8 mouse cellular contexts compared by ENCODE assay signal in the genomic region with DNA sequence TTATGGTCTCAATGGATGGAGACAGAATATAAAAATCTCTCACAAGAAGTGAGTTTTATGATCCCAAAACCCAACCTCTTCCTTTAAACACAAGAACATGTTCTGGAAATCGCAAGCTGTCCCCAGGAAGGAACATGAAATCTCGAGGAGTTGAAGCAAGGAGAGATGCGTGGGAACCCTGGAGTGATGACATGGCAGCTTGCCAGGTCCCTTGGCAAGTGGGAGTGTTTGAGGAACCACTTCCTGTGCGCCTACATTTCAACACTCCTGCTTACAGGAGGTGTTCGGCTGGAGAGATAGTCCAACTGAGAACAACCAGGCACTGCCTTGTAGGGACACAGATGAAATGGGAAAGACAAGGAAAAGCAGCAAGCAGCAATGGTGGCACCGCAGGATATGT.
DNase-seq lines count a peak whose midpoint lies in the region; ATAC-seq and TF ChIP-seq lines count a peak whose summit lies in the region.
"Had no signal": no experiment of that assay in that cellular context is flagged by ENCODE, and none has a peak within 500 bp of the region (broad histone marks: within the 10 kb centered on the region; RNA-seq: fewer than 3 reads in every experiment).

No protein-coding gene starts in this region.

- no peak overlapping the region for H3K9ac ChIP-seq in kidney, postnatal 0 days (ENCODE audit: low read depth, low read length)
- no peak overlapping the region for H3K9ac ChIP-seq in hindbrain, embryonic 11.5 days (ENCODE audit: low read depth, low read length)
- no peak overlapping the region for H3K9ac ChIP-seq in intestine, postnatal 0 days (ENCODE audit: low read depth, low read length)

- no peaks in the 10 kb centered on the region for H3K9me3 ChIP-seq in kidney, postnatal 0 days (replicated peaks; ENCODE audit: low read length)
- H3K9me3 ChIP-seq in hindbrain, embryonic 11.5 days (ENCODE audit: control insufficient read depth, low read length) = no peaks in the 10 kb centered on the region
- H3K9me3 ChIP-seq in intestine, postnatal 0 days (ENCODE audit: control insufficient read depth) = no peaks in the 10 kb centered on the region

- H3K27me3 ChIP-seq in kidney, postnatal 0 days (ENCODE audit: insufficient read depth, low read length) = no peaks in the 10 kb centered on the region
- H3K27me3 ChIP-seq in hindbrain, embryonic 11.5 days (ENCODE audit: control insufficient read depth, insufficient read depth, low read length) = no peaks in the 10 kb centered on the region
- H3K27me3 ChIP-seq in intestine, postnatal 0 days (replicated peaks; ENCODE audit: control insufficient read depth, insufficient read depth, low read length) = no peaks in the 10 kb centered on the region

- no peak for TF ChIP-seq CTCF in kidney, postnatal 0 days (IDR thresholded peaks at IDR 0.05; ENCODE audit: low read depth)
- TF ChIP-seq CTCF in intestine, postnatal 0 days (IDR thresholded peaks at IDR 0.05; ENCODE audit: low read depth) = no peak

- peak; percentile 40 for DNase-seq in kidney, postnatal 0 days (ENCODE audit: low spot score)
- DNase-seq in kidney, adult 11 months = no peak
- DNase-seq in heart, postnatal 25 days (ENCODE audit: low spot score) = peak; percentile 12
- DNase-seq in lung, postnatal 4 days = peak; percentile 61 to 71
- no peak for DNase-seq in hindbrain, embryonic 11.5 days (ENCODE audit: low spot score)
- DNase-seq: thymus, adult 18-20 months had no signal

- no peak overlapping the region for H3K4me3 ChIP-seq in kidney, postnatal 0 days (replicated peaks; ENCODE audit: low read depth, low read length)
- no peak overlapping the region for H3K4me3 ChIP-seq in hindbrain, embryonic 11.5 days (ENCODE audit: low read depth, low read length)
- H3K4me3 ChIP-seq in intestine, postnatal 0 days (ENCODE audit: low read depth, low read length) = no peak overlapping the region

- H3K27ac ChIP-seq in kidney, postnatal 0 days = no peak overlapping the region
- no peak overlapping the region for H3K27ac ChIP-seq in hindbrain, embryonic 11.5 days (ENCODE audit: low read depth, low read length)
- H3K27ac ChIP-seq in intestine, postnatal 0 days (ENCODE audit: low read depth, low read length) = no peak overlapping the region

- H3K36me3 ChIP-seq in kidney, postnatal 0 days (ENCODE audit: insufficient read depth, low read length) = no peaks in the 10 kb centered on the region
- H3K36me3 ChIP-seq in hindbrain, embryonic 11.5 days (ENCODE audit: control insufficient read depth, insufficient read depth, low read length) = no peaks in the 10 kb centered on the region
- no peaks in the 10 kb centered on the region for H3K36me3 ChIP-seq in intestine, postnatal 0 days (ENCODE audit: control insufficient read depth, insufficient read depth)

- ATAC-seq in kidney, postnatal 0 days (replicated peaks; ENCODE audit: low FRiP score, low read depth) = no peak
- peak; percentile 17 for ATAC-seq in frontal cortex, adult (ENCODE audit: low TSS enrichment)
- ATAC-seq in hindbrain, embryonic 11.5 days (ENCODE audit: low FRiP score) = no peak
- no peak for ATAC-seq in intestine, postnatal 0 days

- no peak overlapping the region for H3K4me2 ChIP-seq in kidney, postnatal 0 days (ENCODE audit: low read length)
- no peak overlapping the region for H3K4me2 ChIP-seq in hindbrain, embryonic 11.5 days (replicated peaks; ENCODE audit: low read depth, low read length)
- no peak overlapping the region for H3K4me2 ChIP-seq in intestine, postnatal 0 days (replicated peaks; ENCODE audit: low read depth)

- 39% methylated on average over 6 of the region's 6 CpGs for WGBS in kidney, postnatal 0 days
- WGBS in hindbrain, embryonic 11.5 days = 83% methylated on average over 6 of the region's 6 CpGs
- WGBS in intestine, postnatal 0 days = 44% methylated on average over 6 of the region's 6 CpGs

- no peaks in the 10 kb centered on the region for H3K4me1 ChIP-seq in kidney, postnatal 0 days (replicated peaks; ENCODE audit: insufficient read depth, low read length)
- H3K4me1 ChIP-seq in hindbrain, embryonic 11.5 days (replicated peaks; ENCODE audit: control insufficient read depth, insufficient read depth, low read length) = no peaks in the 10 kb centered on the region
- H3K4me1 ChIP-seq in intestine, postnatal 0 days (replicated peaks; ENCODE audit: control insufficient read depth, insufficient read depth, low read length) = no peaks in the 10 kb centered on the region

- intact Hi-C loops in heart, postnatal 25 days (cut with DNase I) = no loop called here

Comparison
In these comparisons a context has a peak if more than half of its experiments do, and no peak if none do; other contexts are left out.
1. DNase-seq: peak in kidney, postnatal 0 days (single experiment), heart, postnatal 25 days (single experiment) and lung, postnatal 4 days (2 of 2); none in kidney, adult 11 months (single experiment) and hindbrain, embryonic 11.5 days (single experiment).